Mouse (Mus musculus): ENCODE data around the gene Il21r. TPM values are rescaled to one million over a fixed set of nuclear protein-coding genes. Genes with fewer than 3 reads are reported as not detected.

Gene Il21r
- total RNA-seq, 1 experiment from 2014 or later, result 15.2 TPM

DNA sequence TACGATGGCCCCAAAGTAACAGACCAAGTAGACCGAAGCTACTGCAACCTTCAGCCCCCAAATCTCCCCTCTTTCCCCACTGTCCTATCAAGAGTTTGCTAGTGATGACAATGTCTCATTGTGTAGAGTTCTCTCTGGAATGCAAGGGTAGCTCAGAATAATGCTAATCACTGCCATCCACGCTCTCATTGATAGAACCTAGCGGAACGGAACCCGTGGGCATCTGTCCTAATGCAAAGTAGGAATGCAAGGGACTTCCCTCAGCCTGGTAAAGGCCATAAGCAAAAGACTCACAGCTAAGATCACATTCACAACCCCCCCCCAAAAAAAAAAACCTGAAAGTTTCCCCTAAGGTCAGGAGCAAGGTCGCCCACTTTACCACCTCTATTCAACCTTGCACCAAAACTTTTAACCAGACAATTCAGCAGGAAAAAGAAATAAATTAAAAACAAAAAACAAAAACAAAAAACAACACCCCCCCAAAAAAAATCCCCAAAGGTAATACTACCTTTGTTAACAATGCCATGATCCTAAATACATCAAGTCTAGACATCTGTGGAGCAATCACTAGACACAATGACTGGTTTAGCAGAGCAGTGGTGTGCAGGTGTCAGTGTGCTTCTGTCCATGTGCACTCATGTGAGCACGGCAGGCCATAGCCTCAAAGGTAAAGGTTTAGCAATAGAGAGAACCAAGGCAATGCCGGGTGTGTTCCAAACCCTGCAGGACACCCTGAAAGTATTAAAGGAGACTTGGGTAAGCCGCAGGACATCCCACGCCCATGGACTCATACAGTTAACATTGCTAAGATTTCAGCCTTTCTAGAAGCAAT is 5.5 kb upstream of the Il21r start:
- ATAC-seq (replicated peaks; ENCODE audit: insufficient number of reproducible peaks, low FRiP score, low TSS enrichment, poor library complexity, severe bottlenecking), result no peak

DNA sequence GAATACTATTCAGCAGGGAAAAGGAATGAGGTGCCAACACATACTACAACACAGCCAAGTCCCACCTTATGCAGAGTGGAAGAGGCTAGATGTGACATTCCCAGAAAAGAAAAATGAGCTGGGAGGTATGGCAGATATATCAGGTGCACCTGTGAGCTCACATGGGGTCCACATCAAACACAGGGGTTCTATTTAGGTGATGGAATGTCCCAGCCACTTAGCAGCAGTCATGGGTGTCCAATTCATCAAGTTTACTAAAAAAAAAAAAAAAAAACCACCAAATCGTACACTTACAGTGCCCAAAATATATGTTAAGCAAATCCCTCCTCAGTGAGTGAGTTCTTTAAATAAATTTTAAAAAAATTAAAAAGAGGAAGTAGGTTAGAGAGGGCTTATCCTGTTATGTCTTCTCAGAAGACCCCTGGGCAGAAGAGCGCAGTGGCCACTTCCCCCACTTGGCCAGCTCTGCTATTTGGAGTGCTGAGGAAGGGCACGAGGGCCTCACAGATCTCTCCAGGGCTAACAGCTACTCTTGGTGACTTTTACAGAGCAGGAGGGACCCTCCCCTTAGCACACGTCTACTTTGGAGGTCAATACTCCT is 3.8 kb upstream of the Il21r start:
- no peak for ATAC-seq (replicated peaks; ENCODE audit: insufficient number of reproducible peaks, low FRiP score, low TSS enrichment, poor library complexity, severe bottlenecking)

DNA sequence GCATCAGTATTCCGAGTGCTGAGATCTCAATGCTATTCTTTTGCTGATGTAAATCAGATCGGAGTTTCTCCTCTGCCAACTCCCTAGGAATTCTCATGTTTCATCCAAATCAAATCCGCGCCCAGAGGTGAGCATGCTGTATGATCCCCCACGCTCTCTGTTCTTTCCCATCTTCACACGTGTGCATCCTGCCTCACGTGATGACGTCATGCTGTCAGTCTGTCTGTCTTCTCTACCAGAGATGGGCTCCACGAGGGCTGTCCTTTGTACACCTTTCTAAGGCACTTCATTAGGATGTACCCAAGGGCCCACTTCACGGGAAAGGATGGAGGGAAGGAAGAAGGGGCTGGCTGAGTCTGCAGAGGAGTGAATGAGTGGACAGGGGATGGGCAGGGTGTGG is 3.1 kb upstream of the Il21r start:
- ATAC-seq (replicated peaks; ENCODE audit: insufficient number of reproducible peaks, low FRiP score, low TSS enrichment, poor library complexity, severe bottlenecking), result no peak

DNA sequence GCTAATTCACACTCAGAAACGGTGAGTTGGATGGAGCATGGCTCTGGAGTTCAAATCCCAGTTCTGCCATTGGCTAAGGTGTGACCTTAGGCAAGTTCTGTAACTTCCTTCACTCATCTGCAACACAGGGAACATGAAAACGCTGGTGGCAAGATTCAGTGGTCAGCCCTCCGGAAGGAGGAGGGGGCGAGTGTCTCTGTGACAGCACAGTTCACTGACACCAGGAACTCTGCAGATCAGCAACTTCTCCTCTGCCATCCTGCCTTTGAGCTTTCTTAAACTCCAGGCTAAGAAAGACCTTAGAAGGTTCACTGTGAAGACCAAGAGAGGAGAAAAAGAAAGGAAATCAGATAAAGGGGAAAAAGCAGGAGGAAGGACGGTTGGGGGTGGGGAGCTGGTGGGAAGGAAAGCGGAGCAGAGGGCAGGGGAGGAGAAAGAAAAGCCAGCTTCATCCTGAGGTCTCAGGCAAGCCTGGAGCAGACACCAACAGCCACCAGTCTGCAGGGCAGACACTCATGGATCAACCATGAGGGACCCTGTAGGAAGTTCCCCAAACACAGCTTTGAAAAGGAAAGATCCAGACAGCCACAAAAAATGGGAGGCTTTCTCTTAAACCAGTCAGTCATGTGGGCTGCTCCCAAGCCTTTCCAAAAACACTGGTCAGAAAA is 2.5 kb upstream of the Il21r start:
- ATAC-seq (replicated peaks; ENCODE audit: insufficient number of reproducible peaks, low FRiP score, low TSS enrichment, poor library complexity, severe bottlenecking), result no peak

DNA sequence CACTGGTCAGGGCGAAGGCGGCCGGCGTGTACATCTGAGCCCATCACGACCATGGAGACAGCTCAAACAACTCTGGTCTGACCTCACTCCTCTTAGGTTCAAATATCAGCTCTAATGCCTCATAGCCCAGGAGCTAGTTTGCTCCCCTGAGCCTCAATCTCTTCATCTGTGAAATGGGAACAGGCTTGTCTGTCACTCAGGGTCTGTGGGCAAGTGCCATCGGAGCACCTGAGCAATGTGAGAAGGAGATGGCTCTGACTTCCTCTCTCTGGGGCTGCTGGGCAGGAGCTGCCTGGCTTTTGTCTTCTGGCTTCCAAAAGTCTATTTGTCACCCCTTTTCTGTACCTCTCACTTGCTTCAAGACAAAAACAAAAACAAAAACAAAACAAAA is 2.0 kb upstream of the Il21r start:
- ATAC-seq (replicated peaks; ENCODE audit: insufficient number of reproducible peaks, low FRiP score, low TSS enrichment, poor library complexity, severe bottlenecking), result no peak

DNA sequence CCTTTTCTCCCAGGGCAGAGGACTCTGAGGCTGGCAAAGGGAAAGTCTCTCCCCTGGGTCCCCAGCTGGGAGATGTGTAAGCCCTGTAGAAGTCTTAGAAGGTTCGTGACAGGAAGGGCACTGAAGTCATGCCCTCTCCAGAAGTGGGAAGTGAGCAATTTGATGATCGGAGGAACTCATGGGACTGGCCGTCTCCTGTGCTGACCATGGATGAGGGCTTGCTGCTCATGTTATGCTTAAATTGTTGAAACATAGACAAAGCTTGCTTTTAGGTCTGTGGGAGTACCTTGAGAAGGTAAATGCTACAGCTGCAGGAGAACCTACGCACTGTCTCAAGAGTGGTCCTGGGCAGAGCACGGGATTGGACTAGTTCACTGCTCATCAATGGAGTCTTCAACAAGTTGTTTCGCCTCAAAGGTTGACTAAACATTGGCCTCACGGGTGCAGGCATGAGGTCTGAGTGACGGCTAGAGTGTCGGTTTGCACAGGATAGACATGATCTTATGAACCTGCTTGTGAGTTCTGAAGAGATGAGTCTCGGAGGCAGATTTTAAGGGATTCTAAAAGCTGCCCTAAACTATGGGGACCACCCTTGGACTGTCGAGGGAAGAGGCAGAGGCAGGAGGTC is 1.3 kb upstream of the Il21r start:
- ATAC-seq (replicated peaks; ENCODE audit: insufficient number of reproducible peaks, low FRiP score, low TSS enrichment, poor library complexity, severe bottlenecking), result peak; percentile 38

DNA sequence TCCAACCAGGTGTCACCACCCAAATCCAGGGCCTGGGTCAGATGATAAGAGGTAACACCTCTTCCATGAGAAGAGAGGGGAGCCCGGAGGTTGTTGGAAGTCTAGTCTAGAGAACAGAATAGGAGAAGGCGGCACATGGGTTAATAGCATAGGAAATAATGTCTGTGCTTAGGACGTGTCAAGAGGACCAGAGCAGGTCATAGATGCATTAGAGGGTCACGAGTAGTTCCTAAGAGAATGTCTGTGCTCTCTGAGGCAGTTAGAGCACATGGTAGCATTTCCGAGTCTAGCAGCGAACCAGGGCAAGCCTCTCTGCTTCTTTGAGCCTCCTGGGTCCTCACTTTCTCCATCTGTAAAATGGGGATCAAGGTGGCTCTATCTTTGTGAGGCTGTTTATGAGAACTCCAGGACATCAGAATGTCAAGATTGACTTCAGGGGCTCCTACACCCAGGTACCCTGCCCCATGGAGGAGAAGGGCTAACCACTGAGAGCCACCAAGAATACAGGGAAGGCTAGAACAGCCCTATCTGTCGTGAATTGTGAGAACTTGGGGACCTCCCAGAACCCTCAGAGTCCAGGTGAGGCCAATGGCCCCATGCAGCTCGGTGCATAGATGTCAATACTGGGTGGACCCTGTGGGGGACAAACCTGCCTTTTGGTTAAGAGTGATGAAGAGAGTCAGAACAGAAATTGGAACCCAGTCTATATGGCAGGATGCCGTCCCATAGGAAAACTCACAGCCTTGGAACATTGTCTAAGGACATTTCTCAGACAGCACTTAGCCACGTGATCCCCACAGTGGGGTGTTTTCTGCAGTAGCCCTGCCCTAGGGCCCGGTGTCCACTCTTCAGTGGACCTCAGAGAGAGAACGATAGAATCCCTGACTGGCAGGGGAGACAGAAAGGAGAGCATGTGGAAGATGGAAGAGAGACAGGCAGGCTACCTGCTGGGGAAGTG is 1.4 kb downstream of the Il21r start:
- no peak for ATAC-seq (replicated peaks; ENCODE audit: insufficient number of reproducible peaks, low FRiP score, low TSS enrichment, poor library complexity, severe bottlenecking)

DNA sequence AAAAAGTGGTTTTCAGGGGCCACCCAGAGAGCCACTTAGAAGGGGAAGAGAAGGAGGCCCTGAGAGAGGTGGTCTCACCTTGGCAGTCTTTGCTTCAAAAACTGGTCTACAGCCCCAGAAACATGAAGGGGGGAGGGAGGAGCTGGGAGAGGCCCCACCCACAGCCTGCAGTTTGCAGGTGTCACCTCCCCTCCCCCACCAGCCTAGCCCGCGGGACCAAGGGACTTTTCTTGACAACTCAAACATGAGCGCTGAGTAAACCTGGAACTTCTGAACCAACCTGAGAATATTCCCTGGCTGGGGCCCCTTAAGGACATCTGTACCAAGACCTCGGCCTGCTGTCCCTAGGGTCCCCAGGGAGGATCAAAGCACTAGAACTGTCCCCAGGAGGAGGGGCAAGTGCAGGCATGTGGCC is 2.5 kb downstream of the Il21r start:
- no peak for ATAC-seq (replicated peaks; ENCODE audit: insufficient number of reproducible peaks, low FRiP score, low TSS enrichment, poor library complexity, severe bottlenecking)

DNA sequence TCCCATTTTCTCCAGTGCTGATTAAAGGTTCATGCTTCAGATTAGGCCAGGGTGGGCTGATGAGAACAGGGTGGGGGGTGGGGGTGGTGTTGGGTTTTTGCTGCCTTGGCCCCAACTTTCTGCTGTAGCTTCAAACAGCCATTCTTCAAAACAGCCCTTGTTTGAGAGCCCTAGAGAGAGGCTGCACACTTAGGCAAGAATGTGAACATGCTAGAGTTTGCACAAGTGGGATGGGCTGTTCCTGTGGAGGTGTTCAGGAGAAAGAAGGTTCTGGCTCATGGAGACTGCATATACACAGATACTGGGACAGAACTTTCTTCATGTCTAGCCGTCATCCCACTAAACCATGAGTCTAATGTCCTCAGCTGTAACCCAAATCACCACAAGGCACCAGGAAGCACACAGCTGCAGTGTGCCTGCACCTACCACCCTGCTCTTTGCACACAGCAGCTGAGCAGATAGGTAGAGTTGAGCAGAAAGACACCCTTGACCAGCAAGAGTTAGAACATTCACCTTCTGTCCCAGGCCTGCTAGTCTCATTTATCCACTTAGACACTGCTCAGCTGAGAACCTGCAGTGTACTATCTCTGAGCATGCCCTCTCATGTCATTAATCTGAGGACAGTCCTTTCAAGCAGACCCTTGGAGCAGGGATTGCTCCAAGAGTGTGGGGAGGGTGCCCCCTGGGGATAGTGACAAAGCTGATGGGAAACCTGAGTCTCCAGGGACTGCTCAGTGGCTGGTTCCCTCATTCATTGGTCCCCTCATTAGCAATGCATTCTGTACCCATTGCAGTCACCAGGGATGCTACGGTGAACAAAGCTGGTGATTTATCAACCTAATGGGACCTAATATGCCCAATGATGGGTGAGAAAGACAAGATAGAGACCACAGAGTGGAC is 3.3 kb downstream of the Il21r start:
- no peak for ATAC-seq (replicated peaks; ENCODE audit: insufficient number of reproducible peaks, low FRiP score, low TSS enrichment, poor library complexity, severe bottlenecking)

DNA sequence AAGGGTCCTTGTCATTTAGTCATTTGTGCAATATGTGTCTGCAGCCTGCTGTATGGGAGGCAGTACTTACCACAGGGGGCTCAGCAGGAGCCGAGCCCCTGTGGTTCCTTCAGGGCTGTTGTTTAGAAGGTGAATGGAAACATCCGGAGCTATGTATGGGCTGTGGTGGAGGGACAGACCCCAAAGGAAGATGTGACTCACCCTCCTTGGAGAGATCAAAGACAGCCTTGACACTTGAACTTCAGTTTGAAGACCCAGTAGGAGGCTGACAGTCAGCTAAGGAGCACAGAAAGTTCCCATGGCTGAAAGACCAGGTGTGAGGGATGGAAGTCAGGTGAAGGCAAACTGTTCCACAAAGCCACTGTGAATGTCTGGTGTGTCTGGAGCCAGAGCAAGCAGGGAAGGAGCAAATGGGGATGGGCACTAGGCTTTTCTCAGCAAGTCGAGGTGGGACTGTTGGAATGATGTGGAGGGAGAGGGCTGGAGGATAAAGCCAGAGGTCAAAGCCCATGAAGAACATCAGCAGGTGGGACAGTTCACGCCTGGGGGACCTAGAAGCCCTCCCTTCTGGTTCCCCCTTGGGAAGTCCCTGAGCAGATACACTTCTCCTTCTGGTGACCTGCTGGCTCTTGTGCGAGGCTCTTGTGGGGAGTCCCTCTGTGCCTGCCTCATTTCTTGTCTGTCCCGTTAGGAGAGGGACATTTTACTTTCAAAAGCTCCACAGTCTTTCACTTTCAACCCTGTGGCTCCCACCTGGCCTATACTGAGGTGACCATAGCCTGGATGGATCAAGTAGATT is 4.4 kb downstream of the Il21r start:
- ATAC-seq (replicated peaks; ENCODE audit: insufficient number of reproducible peaks, low FRiP score, low TSS enrichment, poor library complexity, severe bottlenecking), result peak; percentile 42; the same call in 1 of the 2 replicates

DNA sequence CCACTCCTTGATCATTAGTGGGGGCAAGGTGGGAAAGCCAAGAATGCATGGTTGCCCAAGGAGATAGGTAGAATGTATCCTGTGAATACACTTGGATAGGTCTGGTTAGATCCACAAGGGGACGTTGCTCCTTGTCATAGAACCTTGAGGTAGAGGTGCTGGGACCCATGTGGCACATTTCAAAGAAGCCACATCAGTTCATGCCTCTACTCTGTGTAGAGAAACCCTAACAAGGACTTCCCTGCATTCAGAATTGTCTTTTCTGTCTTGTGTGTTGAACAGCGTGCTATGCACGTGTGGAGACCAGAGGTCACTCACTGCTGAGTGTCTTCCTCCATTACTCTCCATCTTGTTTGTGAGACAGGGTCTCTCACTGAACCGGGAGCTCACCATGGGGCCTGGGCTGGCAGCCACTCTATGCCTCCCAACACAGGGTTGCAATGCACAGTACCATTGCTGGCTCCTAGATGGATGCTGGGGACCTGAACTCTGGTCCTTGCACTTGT is 5.0 kb downstream of the Il21r start:
- ATAC-seq (replicated peaks; ENCODE audit: insufficient number of reproducible peaks, low FRiP score, low TSS enrichment, poor library complexity, severe bottlenecking), result no peak

DNA sequence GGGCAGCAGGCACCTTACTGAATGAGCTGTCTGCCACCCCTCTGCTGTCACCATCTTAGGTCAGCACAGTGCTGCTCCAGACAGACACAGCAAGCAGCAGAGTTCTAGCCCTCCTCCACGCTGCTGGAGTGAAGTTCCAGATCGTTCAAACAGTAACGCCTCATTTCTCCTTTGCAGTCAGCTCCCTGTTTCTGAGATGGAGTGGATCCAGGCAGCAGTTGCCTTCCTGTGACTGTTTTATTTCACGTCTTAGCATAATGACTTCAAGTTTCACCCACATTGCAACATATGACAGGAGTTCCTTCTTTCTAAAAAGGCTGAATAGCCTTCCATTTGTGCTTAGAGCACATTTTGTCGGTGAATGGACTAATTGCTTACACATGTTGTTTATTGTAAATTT is 10.3 kb downstream of the Il21r start:
- peak; percentile 79; the same call in 1 of the 2 replicates for ATAC-seq (replicated peaks; ENCODE audit: insufficient number of reproducible peaks, low FRiP score, low TSS enrichment, poor library complexity, severe bottlenecking)

DNA sequence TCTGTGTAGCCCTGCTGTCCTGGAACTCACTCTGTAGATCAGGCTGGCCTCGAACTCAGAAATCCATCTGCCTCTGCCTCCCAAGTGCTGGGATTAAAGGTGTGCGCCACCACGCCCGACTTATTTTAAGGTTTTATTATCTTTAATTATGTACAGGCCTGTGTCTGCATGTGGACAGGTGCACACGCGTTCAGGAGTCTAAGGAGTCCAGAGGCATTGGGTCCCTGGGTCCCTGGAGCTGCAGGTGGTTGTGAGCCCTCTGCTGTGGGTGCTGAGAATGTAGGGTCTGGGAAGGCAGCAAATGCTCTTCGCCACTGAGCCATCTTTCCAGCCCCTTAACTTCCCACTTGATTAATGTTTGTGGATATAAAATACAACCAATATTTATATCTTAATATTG is 12.2 kb downstream of the Il21r start:
- no peak for ATAC-seq (replicated peaks; ENCODE audit: insufficient number of reproducible peaks, low FRiP score, low TSS enrichment, poor library complexity, severe bottlenecking)

DNA sequence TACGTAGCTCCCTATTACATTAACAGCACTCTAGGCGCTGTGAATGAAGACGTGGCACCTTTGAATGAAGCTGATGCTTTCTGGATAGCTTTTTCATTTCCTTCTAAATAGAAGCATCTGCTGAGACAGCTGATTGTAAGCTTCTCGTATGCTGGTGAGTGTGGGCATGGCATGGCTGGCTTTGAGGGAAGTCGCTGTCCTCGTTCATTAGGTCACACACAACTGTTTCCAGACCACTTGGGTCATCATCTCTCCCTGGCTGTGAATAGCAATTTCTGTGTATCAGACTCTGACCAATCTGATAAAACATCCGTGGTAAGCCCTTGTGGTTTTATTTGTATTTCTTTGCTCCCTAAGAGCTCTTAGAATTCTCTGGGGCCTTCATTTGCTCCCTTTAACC is 14.8 kb downstream of the Il21r start:
- ATAC-seq (replicated peaks; ENCODE audit: insufficient number of reproducible peaks, low FRiP score, low TSS enrichment, poor library complexity, severe bottlenecking), result no peak

DNA sequence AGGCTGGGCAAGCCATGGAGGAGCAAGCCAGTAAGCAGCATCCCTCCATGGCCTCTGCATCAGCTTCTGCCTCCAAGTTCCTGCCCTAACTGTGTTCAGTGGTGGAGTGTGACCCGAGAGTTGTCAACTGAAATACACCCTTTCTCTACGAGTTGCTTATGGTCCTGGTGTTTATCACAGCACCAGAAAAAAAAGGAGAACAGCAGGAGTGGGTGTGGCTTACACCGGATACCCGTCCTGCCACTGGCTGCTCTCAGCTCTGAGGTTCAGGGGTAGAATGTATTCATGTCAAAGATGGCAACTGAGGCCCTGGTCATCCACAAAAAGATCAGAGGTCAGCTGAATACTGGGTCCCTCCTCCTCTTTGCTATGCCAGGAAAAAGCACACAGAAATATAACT is 16.8 kb downstream of the Il21r start:
- peak; percentile 68; the same call in 1 of the 2 replicates for ATAC-seq (replicated peaks; ENCODE audit: insufficient number of reproducible peaks, low FRiP score, low TSS enrichment, poor library complexity, severe bottlenecking)

Measured in monocyte, adult 5-6 weeks (primary cell).